Mouse (Mus musculus) bone marrow, adult 2 months (tissue): ENCODE data around the gene Gabarapl1.

ENCODE experiments used
- CTCF ChIP-seq: fragments of 200-500 bp; IDR thresholded peaks from 2 replicates; pipeline ENCODE4 v1.5.1; 2011; ENCODE audit warnings: low read length, control low read depth; ENCODE audit not compliant: control insufficient read depth, insufficient read depth
- POLR2A ChIP-seq: fragments of 200-500 bp; IDR thresholded peaks from 2 replicates; pipeline ENCODE4 v1.6.1; 2011; ENCODE audit warnings: low read depth, mild to moderate bottlenecking, control low read depth, low read length, borderline replicate concordance; ENCODE audit not compliant: control insufficient read depth

DNA sequence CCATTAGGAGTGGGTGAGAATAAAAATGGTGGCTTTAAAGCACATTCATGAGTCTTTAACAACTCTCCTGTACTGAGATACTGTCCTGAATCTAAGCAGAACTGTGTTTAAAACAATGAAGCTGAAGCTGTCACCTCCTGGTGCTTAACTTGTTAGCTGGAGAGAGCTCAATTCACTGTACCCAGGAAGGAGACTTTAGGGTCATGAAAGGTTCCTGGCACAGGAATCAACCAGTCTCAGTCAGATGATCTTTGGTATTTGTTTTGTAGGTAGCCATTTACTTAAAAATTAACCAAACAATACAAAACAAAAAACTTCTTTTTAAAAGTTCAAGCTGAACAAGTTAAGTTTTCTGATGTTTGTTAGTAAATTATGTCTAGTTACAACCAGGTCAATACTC is 2.7 kb upstream of the Gabarapl1 start:
- TF ChIP-seq CTCF (no peak), POLR2A (no peak)
